Mouse (Mus musculus) spleen, adult 2 months (tissue): Measurements from ENCODE around the gene Cmc4. TPM values are rescaled to one million over a fixed set of nuclear protein-coding genes. Genes with fewer than 3 reads are reported as not detected.

Experiments used
- DNase-seq, 2 experiments: peaks; one replicate each; pipeline versions ENCODE4 v3.0.0 to v3.0.0-alpha.2; 2012 to 2021; ENCODE audit warnings: low spot score in 2 of 2, low read depth in 1 of 2
- H3K27ac ChIP-seq: fragments of 200-500 bp; 2 replicates; pipeline ENCODE4 v1.5.1; 2012; ENCODE audit warnings: low read length, inconsistent platforms; ENCODE audit not compliant: insufficient read depth
- H3K27me3 ChIP-seq: fragments of 200-500 bp; 2 replicates; pipeline ENCODE4 v1.6.1; 2012; ENCODE audit warnings: mild to moderate bottlenecking, moderate library complexity, low read length, inconsistent platforms; ENCODE audit not compliant: control insufficient read depth, insufficient read depth
- H3K36me3 ChIP-seq: fragments of 200-500 bp; 2 replicates; pipeline ENCODE4 v1.6.1; 2012; ENCODE audit warnings: mild to moderate bottlenecking, low read length, inconsistent platforms; ENCODE audit not compliant: control insufficient read depth, insufficient read depth
- H3K4me1 ChIP-seq: fragments of 200-500 bp; 2 replicates; pipeline ENCODE4 v1.6.1; 2011; ENCODE audit warnings: inconsistent platforms; ENCODE audit not compliant: control insufficient read depth, insufficient read depth, insufficient read length
- H3K4me3 ChIP-seq: fragments of 200-500 bp; 2 replicates; pipeline ENCODE4 v1.5.1; 2011; ENCODE audit warnings: mild to moderate bottlenecking, inconsistent platforms; ENCODE audit not compliant: insufficient read depth, insufficient read length; ENCODE audit errors: extremely low read depth
- CTCF ChIP-seq: fragments of 200-500 bp; IDR thresholded peaks from 2 replicates; pipeline ENCODE4 v1.5.1; 2011; ENCODE audit warnings: mild to moderate bottlenecking, inconsistent platforms; ENCODE audit not compliant: insufficient read depth, insufficient read length, insufficient replicate concordance; ENCODE audit errors: extremely low read depth
- POLR2A ChIP-seq: fragments of 200-500 bp; IDR thresholded peaks from 2 replicates; pipeline ENCODE4 v1.6.1; 2011; ENCODE audit warnings: low read depth, low read length, inconsistent platforms
- WGBS: fragments of 180-500 bp; shearing (Covaris S2); methylation state at CpG from one replicate; pipeline ENCODE4 v1.1.7; 2018; 5-methylcytosine and 5-hydroxymethylcytosine counted together
- polyA plus RNA-seq: library from polyadenylated mRNA; depleted of rRNA; stranded (reverse); fragments of >200 nt; gene quantifications from 2 replicates; pipeline ENCODE4 v1.2.3, GENCODE M21; 2012; rRNA removed

Gene Cmc4
- polyA plus RNA-seq, 1 experiment: 1.8 TPM

- TF ChIP-seq POLR2A (peak; percentile 11; the same call in 1 of the 2 replicates), CTCF (no peak)
- peak within 1 kb of the TSS; percentile 76 for H3K27ac ChIP-seq
- H3K4me3 ChIP-seq: peak within 1 kb of the TSS; percentile 86
- H3K27me3 ChIP-seq: no peaks in the 10 kb centered on the region
- no peaks in the 10 kb centered on the region for H3K4me1 ChIP-seq
- 20% methylated on average over 23 of the region's 25 CpGs for WGBS
- peak; percentile 53 to 57 for DNase-seq
- no peaks in the 10 kb centered on the region for H3K36me3 ChIP-seq
These were observed 34.1 kb downstream of the Cmc4 start, which contains the start of the genes Fundc2 and F8 for GRCm38 (mm10) chrX:75382195-75382771. Gene Fundc2 (plus strand): TSS chrX:75382399. Gene F8 (minus strand): TSS chrX:75382615.

- Histone ChIP-seq H3K4me1 (no peaks in the 10 kb centered on the region), H3K4me3 (no peak overlapping the region), H3K27ac (peak overlapping the region; percentile 59; the same call in 1 of the 2 replicates), H3K36me3 (no peaks in the 10 kb centered on the region), H3K27me3 (no peaks in the 10 kb centered on the region)
- 68% methylated on average over 5 of the region's 5 CpGs for WGBS
- TF ChIP-seq POLR2A (no peak), CTCF (no peak)
- no peak for DNase-seq
These were observed 34.7 kb downstream of the Cmc4 start for GRCm38 (mm10) chrX:75381699-75382098.

- Histone ChIP-seq H3K27me3 (no peaks in the 10 kb centered on the region), H3K36me3 (no peaks in the 10 kb centered on the region), H3K4me3 (no peak overlapping the region), H3K4me1 (no peaks in the 10 kb centered on the region), H3K27ac (no peak overlapping the region)
- TF ChIP-seq POLR2A: no peak
- no peak for TF ChIP-seq CTCF
- no peak for DNase-seq
- 85% methylated on average over 1 of the region's 1 CpGs for WGBS
These were observed 35.2 kb downstream of the Cmc4 start for GRCm38 (mm10) chrX:75381176-75381575.

- no peaks in the 10 kb centered on the region for H3K4me1 ChIP-seq
- no peak for DNase-seq
- no peak overlapping the region for H3K4me3 ChIP-seq
- H3K27me3 ChIP-seq: no peaks in the 10 kb centered on the region
- H3K27ac ChIP-seq: no peak overlapping the region
- H3K36me3 ChIP-seq: no peaks in the 10 kb centered on the region
- TF ChIP-seq POLR2A (no peak), CTCF (no peak)
These were observed 39.6 kb downstream of the Cmc4 start for GRCm38 (mm10) chrX:75376815-75377214.

GRCm38 (mm10) chrX:75372666-75373425, 43.5 kb downstream of the Cmc4 start:
- WGBS: 74% methylated on average over 2 of the region's 2 CpGs
- Histone ChIP-seq H3K4me3 (no peak overlapping the region), H3K4me1 (no peaks in the 10 kb centered on the region), H3K36me3 (no peaks in the 10 kb centered on the region), H3K27ac (no peak overlapping the region), H3K27me3 (no peaks in the 10 kb centered on the region)
- no peak for TF ChIP-seq POLR2A
- TF ChIP-seq CTCF: no peak
- DNase-seq: no peak

GRCm38 (mm10) chrX:75370197-75370596, 46.2 kb downstream of the Cmc4 start:
- Histone ChIP-seq H3K36me3 (no peaks in the 10 kb centered on the region), H3K27me3 (no peaks in the 10 kb centered on the region), H3K27ac (no peak overlapping the region), H3K4me1 (no peaks in the 10 kb centered on the region), H3K4me3 (no peak overlapping the region)
- DNase-seq: no peak
- TF ChIP-seq POLR2A: no peak
- no peak for TF ChIP-seq CTCF

Other genes starting within 250 kb of the Cmc4 start
- gene Fundc2, start 34.2 kb downstream of the Cmc4 start, polyA plus RNA-seq: 2.6 and 2.8 TPM in 2 replicates
- 0.21 and 0.22 TPM in 2 replicates for gene F8, start 34.0 kb downstream of the Cmc4 start, polyA plus RNA-seq
- 3.6 and 3.9 TPM in 2 replicates for gene Mtcp1, start within 50 bp of the Cmc4 start, polyA plus RNA-seq
- gene Brcc3, start within 50 bp of the Cmc4 start, polyA plus RNA-seq: 3.1 and 4.4 TPM in 2 replicates
- 1.4 and 1.7 TPM in 2 replicates for gene Vbp1, start 97.7 kb upstream of the Cmc4 start, polyA plus RNA-seq
- gene Rab39b, start 161.6 kb upstream of the Cmc4 start, polyA plus RNA-seq: 0.09 and 0.12 TPM in 2 replicates